Mouse (Mus musculus) CH12.LX (cell line): Measurements from ENCODE around the gene Mindy3. TPM values are rescaled to one million over a fixed set of nuclear protein-coding genes. Genes with fewer than 3 reads are reported as not detected.

Experiments
- DNase-seq: peaks from one replicate; pipeline ENCODE4 v3.0.0-alpha.2; 2013; ENCODE audit errors: extremely low read depth
- H3K27ac ChIP-seq: 2 replicates; pipeline ENCODE4 v1.5.1; 2012; ENCODE audit warnings: low read depth, mild to moderate bottlenecking, control low read depth, moderate library complexity; ENCODE audit not compliant: insufficient read depth
- H3K27me3 ChIP-seq: replicated peaks from 2 replicates; pipeline ENCODE3; 2012; ENCODE audit warnings: inconsistent platforms
- H3K36me3 ChIP-seq, 2 experiments: replicated peaks in 1 of 2; 2 replicates each; pipeline versions ENCODE3 to v1.6.1; 2012; ENCODE audit warnings: inconsistent platforms in 1 of 2, low read length in 1 of 2, mild to moderate bottlenecking in 1 of 2, mixed read lengths in 1 of 2, moderate library complexity in 1 of 2; ENCODE audit not compliant: control insufficient read depth in 1 of 2, insufficient read depth in 1 of 2
- H3K4me1 ChIP-seq, 2 experiments: 2 replicates each; pipeline ENCODE4 v1.6.1; 2012; ENCODE audit warnings: inconsistent platforms in 1 of 2, moderate library complexity in 1 of 2; ENCODE audit not compliant: insufficient read depth in 2 of 2, control insufficient read depth in 1 of 2
- H3K4me2 ChIP-seq: 2 replicates; pipeline ENCODE4 v1.6.1; 2012; ENCODE audit warnings: low read depth, mild to moderate bottlenecking, control low read depth; ENCODE audit not compliant: poor library complexity, insufficient read depth, severe bottlenecking
- H3K4me3 ChIP-seq, 3 experiments: fragments of 150-350 bp in 1 of 3; sonication (generic) in 1 of 3; replicated peaks in 1 of 3; 2 replicates each; pipeline versions ENCODE3 to v1.5.1; 2011 to 2012; ENCODE audit warnings: low read depth in 2 of 3, low read length in 2 of 3, mild to moderate bottlenecking in 2 of 3, moderate library complexity in 2 of 3, control low read depth in 1 of 3, improper control_type of control experiment in 1 of 3, inconsistent platforms in 1 of 3, mixed read lengths in 1 of 3; ENCODE audit not compliant: poor library complexity in 1 of 3
- H3K79me2 ChIP-seq: replicated peaks from 2 replicates; pipeline ENCODE4 v1.6.1; 2012; ENCODE audit warnings: mild to moderate bottlenecking, moderate library complexity; ENCODE audit not compliant: control insufficient read depth, poor library complexity, insufficient read depth, severe bottlenecking; ENCODE audit errors: extremely low read depth
- H3K9ac ChIP-seq: 2 replicates; pipeline ENCODE4 v1.6.1; 2012; ENCODE audit warnings: low read depth, mild to moderate bottlenecking, control low read depth, moderate library complexity; ENCODE audit not compliant: insufficient read depth
- H3K9me3 ChIP-seq: replicated peaks from 2 replicates; pipeline ENCODE3; 2012; ENCODE audit warnings: low read length, inconsistent platforms, mixed read lengths
- CHD1 ChIP-seq: IDR thresholded peaks from 2 replicates; pipeline ENCODE4 v1.6.1; 2012; ENCODE audit warnings: low read depth, low read length, improper control_type of control experiment, inconsistent platforms
- CTCF ChIP-seq, 2 experiments: IDR thresholded peaks in 1 of 2; conservative IDR thresholded peaks in 1 of 2; 2 replicates each; pipeline ENCODE4 v1.5.1; 2011 to 2012; ENCODE audit warnings: low read depth in 2 of 2, low read length in 2 of 2, improper control_type of control experiment in 1 of 2, inconsistent platforms in 1 of 2, mild to moderate bottlenecking in 1 of 2, moderate library complexity in 1 of 2
- ELF1 ChIP-seq: IDR thresholded peaks from 2 replicates; pipeline ENCODE4 v1.6.1; 2014; ENCODE audit warnings: low read depth, mild to moderate bottlenecking, inconsistent platforms, low read length, improper control_type of control experiment
- EP300 ChIP-seq: IDR thresholded peaks from 2 replicates; pipeline ENCODE4 v1.6.1; 2011; ENCODE audit warnings: low read length, improper control_type of control experiment
- ETS1 ChIP-seq: conservative IDR thresholded peaks from 2 replicates; pipeline ENCODE4 v1.6.1; 2012; ENCODE audit warnings: low read depth, mild to moderate bottlenecking, inconsistent platforms, low read length, improper control_type of control experiment, moderate library complexity
- GABPA ChIP-seq: IDR thresholded peaks from 2 replicates; pipeline ENCODE4 v1.6.1; 2012; ENCODE audit warnings: low read depth, low read length, improper control_type of control experiment, inconsistent platforms; ENCODE audit not compliant: insufficient replicate concordance
- HCFC1 ChIP-seq: IDR thresholded peaks from 2 replicates; pipeline ENCODE4 v1.6.1; 2012; ENCODE audit warnings: low read depth, mild to moderate bottlenecking, inconsistent platforms, low read length, improper control_type of control experiment
- IRF4 ChIP-seq: IDR thresholded peaks from 2 replicates; pipeline ENCODE4 v1.6.1; 2014; ENCODE audit warnings: low read depth, mild to moderate bottlenecking, inconsistent platforms, low read length, improper control_type of control experiment
- KAT2A ChIP-seq: IDR thresholded peaks from 2 replicates; pipeline ENCODE4 v1.6.1; 2012; ENCODE audit warnings: low read length, improper control_type of control experiment, inconsistent platforms; ENCODE audit not compliant: insufficient replicate concordance
- MAX ChIP-seq: IDR thresholded peaks from 2 replicates; pipeline ENCODE4 v1.6.1; 2011; ENCODE audit warnings: low read length, improper control_type of control experiment
- MAZ ChIP-seq: IDR thresholded peaks from 2 replicates; pipeline ENCODE4 v1.6.1; 2012; ENCODE audit warnings: low read depth, mild to moderate bottlenecking, inconsistent platforms, low read length, improper control_type of control experiment, moderate library complexity
- MEF2A ChIP-seq: IDR thresholded peaks from 2 replicates; pipeline ENCODE4 v1.6.1; 2014; ENCODE audit warnings: low read depth, mild to moderate bottlenecking, inconsistent platforms, low read length, improper control_type of control experiment, borderline replicate concordance
- MXI1 ChIP-seq: IDR thresholded peaks from 2 replicates; pipeline ENCODE4 v1.6.1; 2011; ENCODE audit warnings: mild to moderate bottlenecking, low read depth, low read length, improper control_type of control experiment
- MYC ChIP-seq: IDR thresholded peaks from 2 replicates; pipeline ENCODE4 v1.6.1; 2011; ENCODE audit warnings: low read depth, mild to moderate bottlenecking, improper control_type of control experiment, low read length
- NRF1 ChIP-seq: IDR thresholded peaks from 2 replicates; pipeline ENCODE4 v1.6.1; 2014; ENCODE audit warnings: low read depth, mild to moderate bottlenecking, inconsistent platforms, low read length, improper control_type of control experiment, moderate library complexity
- PAX5 ChIP-seq: IDR thresholded peaks from 2 replicates; pipeline ENCODE4 v1.6.1; 2012; ENCODE audit warnings: low read length, inconsistent platforms, mixed read lengths
- POLR2AphosphoS2 ChIP-seq: IDR thresholded peaks from 2 replicates; pipeline ENCODE4 v1.6.1; 2011; ENCODE audit warnings: low read depth, low read length, improper control_type of control experiment
- RAD21 ChIP-seq: IDR thresholded peaks from 2 replicates; pipeline ENCODE4 v1.6.1; 2011; ENCODE audit warnings: low read depth, mild to moderate bottlenecking, low read length, improper control_type of control experiment, moderate library complexity
- RCOR1 ChIP-seq: conservative IDR thresholded peaks from 2 replicates; pipeline ENCODE4 v1.6.1; 2012; ENCODE audit warnings: low read depth, mild to moderate bottlenecking, inconsistent platforms, low read length, improper control_type of control experiment
- SMC3 ChIP-seq: IDR thresholded peaks from 2 replicates; pipeline ENCODE4 v1.6.1; 2011; ENCODE audit warnings: low read depth, low read length, improper control_type of control experiment
- USF1 ChIP-seq: IDR thresholded peaks from 2 replicates; pipeline ENCODE4 v1.6.1; 2014; ENCODE audit warnings: low read depth, mild to moderate bottlenecking, inconsistent platforms, low read length, improper control_type of control experiment
- ZC3H11A ChIP-seq: IDR thresholded peaks from 2 replicates; pipeline ENCODE4 v1.6.1; 2012; ENCODE audit warnings: low read depth, mild to moderate bottlenecking, inconsistent platforms, low read length, improper control_type of control experiment
- ZKSCAN1 ChIP-seq: IDR thresholded peaks from 2 replicates; pipeline ENCODE4 v1.6.1; 2012; ENCODE audit warnings: low read depth, inconsistent platforms, low read length, improper control_type of control experiment, borderline replicate concordance
- ZMIZ1 ChIP-seq: IDR thresholded peaks from 2 replicates; pipeline ENCODE4 v1.6.1; 2012; ENCODE audit warnings: low read depth, mild to moderate bottlenecking, inconsistent platforms, low read length, improper control_type of control experiment
- ZNF384 ChIP-seq: IDR thresholded peaks from 2 replicates; pipeline ENCODE4 v1.6.1; 2012; ENCODE audit warnings: low read depth, low read length, improper control_type of control experiment, inconsistent platforms
- dilution Hi-C: fragments of 300-500 bp; cut with MboI; formaldehyde crosslinking; loops from 2 replicates; pipeline ENCODE4 v1.14.3; 2020; ENCODE audit warnings: low sequenced_read_pairs; ENCODE audit not compliant: extremely low pct_unique_long_range_greater_than_20kb, extremely low pct_ligation_motif_present
- in situ Hi-C: fragments of 300-500 bp; cut with MboI; formaldehyde crosslinking; loops from 3 replicates; pipeline ENCODE4 v1.14.3; 2019; ENCODE audit warnings: low sequenced_read_pairs, low pct_ligation_motif_present, low pct_unique_long_range_greater_than_20kb, mixed read lengths
- polyA plus RNA-seq: library from polyadenylated mRNA; unstranded; fragments of >175 nt; gene quantifications from 2 replicates; pipeline ENCODE4 v1.2.1, GENCODE M21; 2012; ENCODE audit warnings: low read depth; ENCODE audit not compliant: insufficient read length
- total RNA-seq, 2 experiments: library from RNA; depleted of rRNA; stranded (reverse); fragments of 300-350 nt in 1 of 2; fragments of >200 nt in 1 of 2; gene quantifications; 2 replicates each; pipeline ENCODE4 v1.2.3; 2012 to 2014

Mindy3 gene
- total and polyA plus RNA-seq, 3 experiments = 20.7 to 43.7 (median 33.8) TPM

DNA sequence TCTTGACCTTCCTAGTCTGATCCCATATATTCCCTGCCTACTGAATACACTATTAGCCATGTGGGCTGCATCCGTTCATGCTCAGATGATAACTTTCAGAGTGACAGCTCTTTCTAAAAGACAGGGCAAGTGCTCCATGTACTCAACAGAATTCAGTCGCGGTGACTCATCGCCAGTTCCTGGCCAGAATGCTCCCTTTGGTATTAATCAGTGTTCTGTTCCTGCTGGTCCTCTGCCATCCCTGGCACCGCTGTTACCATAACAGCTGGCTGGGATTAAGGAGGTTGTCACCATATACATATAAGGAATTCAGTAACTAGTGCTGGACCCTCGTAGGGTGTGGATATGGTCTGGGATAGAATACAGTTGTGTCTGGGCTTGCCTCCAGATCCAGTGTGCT lies 93.9 kb downstream of the Mindy3 start:
- Histone ChIP-seq H3K4me2 (no peak overlapping the region), H3K79me2 (no peaks in the 10 kb centered on the region), H3K9ac (no peak overlapping the region), H3K4me1 (0 out of 4 replicates have a peak, but pooled peaks cover 0 to 2% of the 10 kb centered on the region in 2 experiments), H3K36me3 (no peaks in the 10 kb centered on the region), H3K4me3 (no peak overlapping the region), H3K27ac (no peak overlapping the region), H3K9me3 (no peaks in the 10 kb centered on the region), H3K27me3 (no peaks in the 10 kb centered on the region)
- dilution Hi-C loops = no loop called here
- TF ChIP-seq POLR2AphosphoS2 (no peak), CHD1 (no peak), ZMIZ1 (no peak), SMC3 (no peak)
- DNase-seq = no peak
- in situ Hi-C loops = no loop called here

DNA sequence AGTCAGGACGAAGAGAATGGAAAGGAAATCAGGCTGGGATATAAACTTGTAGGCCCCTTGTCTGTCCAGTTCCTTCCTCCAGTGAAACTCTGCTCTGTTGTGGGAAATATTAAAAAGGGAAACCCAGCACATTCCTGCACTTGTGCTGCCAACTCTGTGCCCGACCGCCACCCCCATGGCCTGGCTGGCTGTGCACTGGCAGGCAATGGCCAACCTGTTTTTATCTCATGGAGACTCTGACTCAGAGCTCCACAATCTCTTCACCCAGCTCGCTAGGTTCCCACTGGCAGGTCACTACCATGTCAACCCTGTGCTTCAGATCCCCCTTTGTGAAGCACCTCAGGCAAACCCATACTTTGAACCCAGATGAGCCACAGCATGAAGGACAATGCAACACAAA lies 98.4 kb downstream of the Mindy3 start:
- in situ Hi-C loops = loop anchor here (25.0 kb wide), 1 partner anchor 309 kb away; no protein-coding TSS in a partner anchor

DNA sequence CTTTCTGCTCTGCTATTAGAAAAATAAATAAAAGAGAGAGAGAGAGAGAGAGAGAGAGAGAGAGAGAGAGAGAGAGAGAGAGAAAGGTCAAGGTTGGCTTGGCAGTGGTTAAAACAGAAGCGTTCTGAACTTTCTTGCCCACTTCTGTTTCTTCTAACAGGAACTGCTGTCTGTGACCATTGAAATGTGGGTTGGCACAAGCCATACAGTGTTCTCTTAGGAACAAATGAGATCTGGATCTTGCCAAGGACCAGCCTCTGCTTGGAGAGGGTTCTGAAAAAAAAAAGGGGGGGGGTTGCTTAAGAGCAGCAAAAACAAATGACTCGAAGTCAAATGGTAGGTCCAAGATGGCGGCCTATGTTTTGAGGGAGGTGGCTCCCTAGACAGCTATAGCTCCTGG lies 100.6 kb downstream of the Mindy3 start:
- H3K79me2 ChIP-seq = no peaks in the 10 kb centered on the region
- in situ Hi-C loops = loop anchor here (25.0 kb wide), 1 partner anchor 306 kb away; no protein-coding TSS in a partner anchor
- TF ChIP-seq USF1 = no peak
- no peak for TF ChIP-seq GABPA
- TF ChIP-seq RCOR1 = no peak
- no peak for TF ChIP-seq RAD21
- no peak for TF ChIP-seq MAZ
- TF ChIP-seq IRF4 = no peak
- TF ChIP-seq ZNF384 = no peak
- TF ChIP-seq PAX5 = no peak
- TF ChIP-seq ZMIZ1 = no peak
- TF ChIP-seq, all 38 proteins: peak for 0
- H3K9me3 ChIP-seq = no peaks in the 10 kb centered on the region
- no peak overlapping the region for H3K27ac ChIP-seq
- peaks cover 0 to 35% of the 10 kb centered on the region in 2 experiments; a peak in 3 of 4 replicates for H3K4me1 ChIP-seq
- no peak for DNase-seq
- no peak overlapping the region for H3K4me2 ChIP-seq
- H3K4me3 ChIP-seq = no peak overlapping the region
- H3K9ac ChIP-seq = no peak overlapping the region
- H3K36me3 ChIP-seq = no peaks in the 10 kb centered on the region
- no peaks in the 10 kb centered on the region for H3K27me3 ChIP-seq
- dilution Hi-C loops = no loop called here

More for the DNA sequence above, 98.4 kb downstream of the Mindy3 start:
- H3K4me3 ChIP-seq = no peak overlapping the region
- no peak overlapping the region for H3K9ac ChIP-seq
- no peak overlapping the region for H3K27ac ChIP-seq
- H3K27me3 ChIP-seq = no peaks in the 10 kb centered on the region
- dilution Hi-C loops = no loop called here
- no peaks in the 10 kb centered on the region for H3K79me2 ChIP-seq
- DNase-seq = no peak
- H3K4me2 ChIP-seq = no peak overlapping the region
- TF ChIP-seq HCFC1 (no peak), NRF1 (no peak), PAX5 (no peak), CTCF (conservative IDR thresholded peaks at IDR 0.05 in 1 of 2, IDR thresholded peaks at IDR 0.05 in 1 of 2; ENCODE audit: low read depth in 2 of 2, low read length in 2 of 2) (no peak), ZC3H11A (no peak), RCOR1 (no peak), MEF2A (no peak), ETS1 (no peak), MAX (no peak), ELF1 (no peak), MXI1 (no peak), EP300 (no peak), KAT2A (no peak), SMC3 (no peak), MYC (no peak), MAZ (no peak), ZKSCAN1 (no peak)
- no peaks in the 10 kb centered on the region for H3K9me3 ChIP-seq
- no peaks in the 10 kb centered on the region for H3K36me3 ChIP-seq
- peaks cover 0 to 23% of the 10 kb centered on the region in 2 experiments; a peak in 3 of 4 replicates for H3K4me1 ChIP-seq
